Comparison of ENCODE assay signal across 26 mouse cellular contexts in genomic region chr4:105835686-105836085, GRCm38 (mm10). TPM values are rescaled to one million over a fixed set of nuclear protein-coding genes. Genes with fewer than 3 reads are reported as not detected.
"Had no signal": no experiment of that assay in that cellular context is flagged by ENCODE, and none has a peak within 500 bp of the region (broad histone marks: within the 10 kb centered on the region; RNA-seq: fewer than 3 reads in every experiment).

No protein-coding gene starts in this region.

- H3K4me3 ChIP-seq: midbrain, embryonic 10.5 days; myocyte; neural tube, embryonic 13.5 days; neural tube, embryonic 15.5 days had no signal

- H3K27me3 ChIP-seq: neural tube, embryonic 13.5 days; neural tube, embryonic 15.5 days had no signal

- H3K9me3 ChIP-seq: midbrain, embryonic 10.5 days; neural tube, embryonic 13.5 days; neural tube, embryonic 15.5 days had no signal

- H3K9ac ChIP-seq: lung, embryonic 14.5 days; neural tube, embryonic 13.5 days; neural tube, embryonic 15.5 days had no signal

- ATAC-seq: midbrain, embryonic 16.5 days had no signal

- H3K4me1 ChIP-seq: midbrain, embryonic 10.5 days; neural tube, embryonic 13.5 days; neural tube, embryonic 15.5 days had no signal

- H3K27ac ChIP-seq: midbrain, embryonic 10.5 days; neural tube, embryonic 13.5 days; neural tube, embryonic 15.5 days had no signal

- H3K36me3 ChIP-seq: midbrain, embryonic 10.5 days; neural tube, embryonic 13.5 days; neural tube, embryonic 15.5 days had no signal

- DNase-seq: lung, adult 18-20 months; lung, embryonic 14.5 days; lung, postnatal 10 days; lung, postnatal 4 days; midbrain, embryonic 14.5 days; retina, postnatal 1 day; right cerebral cortex, adult 18-20 months; right cerebral cortex, postnatal 25 days; right cerebral cortex, postnatal 4 days; spleen, adult 18-20 months; thymus, adult 18-20 months; thymus, postnatal 14 days; thymus, postnatal 36 days had no signal

- H3K4me2 ChIP-seq: lung, embryonic 14.5 days; neural tube, embryonic 13.5 days; neural tube, embryonic 15.5 days had no signal

RNA-seq across cellular contexts. Expression of gene Gm12728, which starts 46.0 kb away (rescaled TPM):
- total RNA-seq: megakaryocyte, adult 5-6 weeks; megakaryocyte-erythroid progenitor cell, adult 5-6 weeks had no signal
- polyA plus RNA-seq: lung, embryonic 16.5 days; midbrain, embryonic 10.5 days; midbrain, embryonic 14.5 days; midbrain, embryonic 16.5 days; myocyte; neural tube, embryonic 11.5 days; neural tube, embryonic 13.5 days; neural tube, embryonic 15.5 days; small intestine, adult 2 months; stomach, embryonic 14.5 days; stomach, embryonic 16.5 days; thymus, postnatal 0 days had no signal
